ENCODE assay signal across 9 mouse cellular contexts in genomic region chr8:111568029-111568428, GRCm38 (mm10). TPM values are rescaled to one million over a fixed set of nuclear protein-coding genes. Genes with fewer than 3 reads are reported as not detected.
DNase-seq lines count a peak whose midpoint lies in the region; ATAC-seq and TF ChIP-seq lines count a peak whose summit lies in the region.
"Had no signal": no experiment of that assay in that cellular context is flagged by ENCODE, and none has a peak within 500 bp of the region (broad histone marks: within the 10 kb centered on the region; RNA-seq: fewer than 3 reads in every experiment).

No protein-coding gene starts in this region.

- H3K4me1 ChIP-seq in heart, embryonic 11.5 days (ENCODE audit: control insufficient read depth, insufficient read depth, low read length), result peaks cover 40% of the 10 kb centered on the region
- peaks cover 56% of the 10 kb centered on the region for H3K4me1 ChIP-seq in thymus, adult 2 months (replicated peaks; ENCODE audit: control insufficient read depth, insufficient read depth, low read length)
- peaks cover 27% of the 10 kb centered on the region for H3K4me1 ChIP-seq in hindbrain, postnatal 0 days (ENCODE audit: insufficient read depth, low read length)

- H3K4me2 ChIP-seq in heart, embryonic 11.5 days, result no peak overlapping the region; the same call in 1 of the 2 replicates
- no peak overlapping the region for H3K4me2 ChIP-seq in hindbrain, postnatal 0 days (ENCODE audit: low read depth, low read length)

- H3K9ac ChIP-seq in heart, embryonic 11.5 days (ENCODE audit: low read depth, low read length), result 0 out of 2 replicates have a peak overlapping the region, but pooled peaks have one; percentile 11
- no peak overlapping the region for H3K9ac ChIP-seq in hindbrain, postnatal 0 days (replicated peaks; ENCODE audit: low read length)

- H3K36me3 ChIP-seq in heart, embryonic 11.5 days (ENCODE audit: control insufficient read depth, insufficient read depth, low read length), result no peaks in the 10 kb centered on the region
- H3K36me3 ChIP-seq in thymus, adult 2 months (ENCODE audit: control insufficient read depth, insufficient read depth, low read length), result no peaks in the 10 kb centered on the region
- H3K36me3 ChIP-seq in hindbrain, postnatal 0 days (ENCODE audit: insufficient read depth, low read length), result no peaks in the 10 kb centered on the region

- no peak for ATAC-seq in heart, embryonic 11.5 days (replicated peaks; ENCODE audit: insufficient number of reproducible peaks, low FRiP score, low TSS enrichment)
- no peak for ATAC-seq in hindbrain, postnatal 0 days

- H3K4me3 ChIP-seq in heart, embryonic 11.5 days (ENCODE audit: low read depth, low read length), result no peak overlapping the region
- H3K4me3 ChIP-seq in thymus, adult 2 months (ENCODE audit: control insufficient read depth, insufficient read depth, low read length), result no peak overlapping the region
- no peak overlapping the region for H3K4me3 ChIP-seq in hindbrain, postnatal 0 days (ENCODE audit: low read length)

- H3K27ac ChIP-seq in heart, embryonic 11.5 days (ENCODE audit: low read depth, low read length), result peak overlapping the region; percentile 30
- H3K27ac ChIP-seq in thymus, adult 2 months (ENCODE audit: control insufficient read depth, insufficient read depth, low read length), result peak overlapping the region; percentile 59
- peak overlapping the region; percentile 60 for H3K27ac ChIP-seq in hindbrain, postnatal 0 days

- no peaks in the 10 kb centered on the region for H3K9me3 ChIP-seq in heart, embryonic 11.5 days (replicated peaks; ENCODE audit: control insufficient read depth, low read length)
- H3K9me3 ChIP-seq in hindbrain, postnatal 0 days (ENCODE audit: low read length), result no peaks in the 10 kb centered on the region

- no peak for DNase-seq in heart, adult 8-10 months (ENCODE audit: low spot score)
- no peak for DNase-seq in thymus, adult 2 months
- DNase-seq in thymus, postnatal 25 days, result no peak
- DNase-seq in hindbrain, postnatal 0 days (ENCODE audit: low spot score), result no peak
- DNase-seq in yolk sac, embryonic 10.5 days (ENCODE audit: low spot score), result peak; percentile 10
- DNase-seq in right cerebral cortex, postnatal 14 days, result no peak
- no peak for DNase-seq in embryo, embryonic 10 days (ENCODE audit: low spot score)
- DNase-seq: heart, postnatal 4 days had no signal

- 44% methylated on average over 3 of the region's 3 CpGs for WGBS in heart, embryonic 11.5 days (ENCODE audit: insufficient replicate concordance)
- WGBS in thymus, adult 2 months, result 54% methylated on average over 3 of the region's 3 CpGs
- WGBS in hindbrain, postnatal 0 days, result 58% methylated on average over 3 of the region's 3 CpGs

- no peak for TF ChIP-seq POLR2A in thymus, adult 2 months (IDR thresholded peaks at IDR 0.05; ENCODE audit: control insufficient read depth, extremely low read depth, insufficient read depth, low read length, poor library complexity)

- no peaks in the 10 kb centered on the region for H3K27me3 ChIP-seq in heart, embryonic 11.5 days (ENCODE audit: control insufficient read depth, insufficient read depth, low read length)
- no peaks in the 10 kb centered on the region for H3K27me3 ChIP-seq in thymus, adult 2 months (ENCODE audit: control insufficient read depth, insufficient read depth, low read length)
- H3K27me3 ChIP-seq in hindbrain, postnatal 0 days (ENCODE audit: insufficient read depth, low read length), result no peaks in the 10 kb centered on the region

- TF ChIP-seq CTCF in thymus, adult 2 months (IDR thresholded peaks at IDR 0.05; ENCODE audit: borderline replicate concordance, control insufficient read depth, extremely low read depth, insufficient read depth, low read length, poor library complexity), result no peak
- TF ChIP-seq CTCF in hindbrain, postnatal 0 days (IDR thresholded peaks at IDR 0.05; ENCODE audit: low read depth), result no peak

RNA-seq across cellular contexts. Expression of gene Znrf1, which starts 32.1 kb away (rescaled TPM):
- polyA plus RNA-seq in heart, embryonic 11.5 days (2014; fragmentation: Nextera tagmentation; extraction: Ambion mirVana), result 23.1 and 23.7 TPM in 2 replicates
- 10 to 100 TPM; 52.7 to 71.3 (median 59.2) TPM for total RNA-seq in heart, adult 8-10 months (2022)
- polyA plus RNA-seq in thymus, adult 2 months (2012; rRNA removed), result 946 and 968 TPM in 2 replicates
- total RNA-seq in hindbrain, postnatal 0 days (2014; rRNA removed), result 193 and 194 TPM in 2 replicates
- polyA plus RNA-seq in hindbrain, postnatal 0 days (2015; fragmentation: Nextera tagmentation; extraction: Ambion mirVana), result 72.2 and 76.1 TPM in 2 replicates

RNA-seq across cellular contexts. Expression of gene Wdr59, which starts 46.1 kb away (rescaled TPM):
- polyA plus RNA-seq in heart, embryonic 11.5 days (2014; fragmentation: Nextera tagmentation; extraction: Ambion mirVana), result 2.5 and 4.2 TPM in 2 replicates
- 1 to 10 TPM; 6.5 to 7.4 (median 7.0) TPM for total RNA-seq in heart, adult 8-10 months (2022)
- 9.0 and 10.1 TPM in 2 replicates for polyA plus RNA-seq in thymus, adult 2 months (2012; rRNA removed)
- total RNA-seq in hindbrain, postnatal 0 days (2014; rRNA removed), result 10.5 and 15.0 TPM in 2 replicates
- 6.4 and 6.6 TPM in 2 replicates for polyA plus RNA-seq in hindbrain, postnatal 0 days (2015; fragmentation: Nextera tagmentation; extraction: Ambion mirVana)

Comparison
In these comparisons a context has a peak if more than half of its experiments do, and no peak if none do; other contexts are left out.
1. RNA of gene Znrf1, which starts 32.1 kb away (polyA plus RNA-seq): 946 to 968 TPM in thymus, adult 2 months; 72.2 to 76.1 TPM in hindbrain, postnatal 0 days and 23.1 to 23.7 TPM in heart, embryonic 11.5 days; every median in the first group is over 10 times any median in the second.
2. Peak in every context shown above with its lines, with median percentiles within 50 percentile points of each other: H3K27ac ChIP-seq.